Mouse (Mus musculus): ENCODE measurements around the gene Atoh7.
A peak's percentile ranks its signal among the peaks of the same experiment; 100 is the strongest.
"Not testable (repeated sequence)": the region's sequence is repeated elsewhere in the genome, so short reads cannot be mapped to it uniquely, and the experiment has no call there.

The Atoh7 gene

DNA sequence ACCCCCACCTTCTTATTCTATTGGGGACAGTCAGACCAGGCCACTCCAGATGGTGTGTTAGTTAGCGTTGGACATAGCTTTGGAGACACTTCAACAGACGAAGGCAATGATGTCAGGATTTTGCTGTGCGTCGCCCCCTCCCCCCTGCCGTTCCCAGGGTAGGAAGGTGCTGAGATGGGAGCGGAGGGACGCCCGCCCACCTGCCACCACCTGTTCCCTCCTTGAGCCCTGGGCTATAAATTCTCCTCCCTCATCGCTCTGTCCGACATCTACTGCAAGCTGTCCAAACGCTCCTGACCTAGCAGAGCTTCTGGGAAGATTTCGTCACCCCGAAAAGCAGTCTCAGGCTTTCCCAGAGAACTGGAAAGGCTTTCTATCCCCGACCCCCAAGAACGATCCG, at the start of gene Atoh7:
Gene Atoh7 (plus strand): TSS at position 131 of the 400 bp plus-strand sequence.
- no peak for DNase-seq (ENCODE audit: low spot score)

DNA sequence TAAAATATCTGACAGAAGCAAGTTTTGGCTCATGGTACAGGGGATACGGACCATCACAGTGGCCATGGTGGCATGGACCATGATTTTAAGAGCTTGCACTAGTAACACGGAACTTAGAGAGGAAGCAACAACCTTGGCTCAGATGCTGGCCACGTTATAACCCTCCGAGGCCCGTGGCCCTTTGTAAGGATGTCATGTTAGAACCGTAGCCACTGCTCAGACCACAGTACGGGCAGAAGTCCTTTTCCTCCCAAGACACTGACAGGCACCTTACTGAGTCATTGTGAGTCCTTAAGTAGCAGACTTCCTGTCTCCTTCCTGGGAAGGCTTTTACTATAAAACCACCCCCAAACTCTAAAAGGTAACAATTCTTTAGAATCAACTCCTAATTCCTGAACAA, 48.2 kb upstream of the Atoh7 start:
- no peak for DNase-seq (ENCODE audit: low spot score)

DNA sequence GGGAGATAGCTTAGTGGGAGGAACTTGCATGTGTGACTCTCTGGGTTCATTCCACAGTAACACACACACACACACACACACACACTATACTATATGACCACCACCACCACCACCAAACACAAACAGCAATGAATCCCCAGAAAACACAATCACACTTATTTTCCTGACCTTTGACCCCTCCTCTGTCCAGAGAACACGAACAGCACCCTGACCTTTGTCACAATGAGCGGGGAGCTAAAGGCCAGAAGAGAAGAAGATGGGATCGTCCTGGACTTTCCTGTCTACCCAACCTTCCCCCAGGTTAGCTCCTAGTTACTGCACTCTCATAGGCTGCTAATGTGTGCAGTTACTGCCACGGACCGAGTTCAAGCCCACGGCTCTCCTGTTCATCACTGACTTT, 47.4 kb upstream of the Atoh7 start:
- DNase-seq (ENCODE audit: low spot score) = no peak

DNA sequence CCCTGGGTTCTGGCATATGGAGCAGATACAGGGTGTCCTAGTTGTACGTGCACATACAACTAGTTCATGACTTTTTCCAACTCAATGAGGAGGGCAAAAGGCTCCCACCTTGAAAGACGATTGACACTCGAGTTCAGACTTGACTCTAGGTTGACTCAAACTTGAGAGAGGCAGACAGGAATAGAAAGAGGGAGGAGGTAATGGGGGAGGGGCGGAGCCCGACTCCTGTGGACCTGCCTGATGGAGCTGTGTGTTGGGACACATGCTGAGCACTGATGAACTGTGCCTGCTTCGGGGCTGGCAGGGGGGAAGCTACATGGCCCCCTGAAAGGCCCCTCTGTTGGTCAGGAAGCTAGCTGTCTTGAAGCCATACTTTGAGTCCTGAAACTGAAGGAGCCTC, 46.4 kb upstream of the Atoh7 start:
- DNase-seq (ENCODE audit: low spot score) = no peak

DNA sequence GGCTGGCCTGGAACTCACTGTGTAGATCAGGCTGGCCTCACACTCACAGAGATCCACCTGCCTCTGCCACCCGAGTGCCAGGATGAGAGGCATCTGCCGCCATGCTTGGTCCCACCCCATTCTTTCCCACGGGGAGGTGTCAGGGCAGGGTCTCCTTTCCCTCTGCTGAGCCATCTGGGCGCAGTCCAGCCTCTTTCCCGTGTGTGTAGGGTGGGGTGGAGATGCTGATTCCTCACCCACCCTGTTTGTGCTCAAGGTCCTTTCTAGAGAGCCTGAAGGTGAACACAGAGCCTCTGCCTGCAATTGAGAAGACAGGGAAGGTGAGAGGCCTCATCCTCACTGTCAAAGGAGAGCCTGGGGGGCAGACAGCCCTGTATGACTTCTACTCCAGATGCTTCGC, 45.4 kb upstream of the Atoh7 start:
- not testable (repeated sequence) for DNase-seq (ENCODE audit: low spot score)

DNA sequence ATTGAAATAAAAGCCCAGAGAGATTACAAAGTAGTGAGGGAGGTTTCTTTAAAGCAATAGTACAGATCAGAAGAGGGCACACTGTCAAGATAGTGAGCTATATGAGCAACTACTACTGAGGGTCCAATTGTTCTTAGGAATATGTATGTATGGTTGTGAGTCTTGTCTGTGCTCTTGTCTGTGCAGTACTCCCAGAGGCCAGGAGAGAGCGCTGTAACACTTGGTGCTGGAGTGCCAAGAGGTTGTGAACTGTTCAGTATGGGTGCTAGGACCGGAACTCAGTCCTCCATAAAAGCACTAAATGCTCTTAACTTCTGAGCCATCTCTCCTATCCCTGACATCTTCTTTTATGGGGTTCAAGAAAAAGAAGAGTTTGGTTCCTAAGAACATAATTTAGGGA, 44.9 kb upstream of the Atoh7 start:
- no peak for DNase-seq (ENCODE audit: low spot score)

DNA sequence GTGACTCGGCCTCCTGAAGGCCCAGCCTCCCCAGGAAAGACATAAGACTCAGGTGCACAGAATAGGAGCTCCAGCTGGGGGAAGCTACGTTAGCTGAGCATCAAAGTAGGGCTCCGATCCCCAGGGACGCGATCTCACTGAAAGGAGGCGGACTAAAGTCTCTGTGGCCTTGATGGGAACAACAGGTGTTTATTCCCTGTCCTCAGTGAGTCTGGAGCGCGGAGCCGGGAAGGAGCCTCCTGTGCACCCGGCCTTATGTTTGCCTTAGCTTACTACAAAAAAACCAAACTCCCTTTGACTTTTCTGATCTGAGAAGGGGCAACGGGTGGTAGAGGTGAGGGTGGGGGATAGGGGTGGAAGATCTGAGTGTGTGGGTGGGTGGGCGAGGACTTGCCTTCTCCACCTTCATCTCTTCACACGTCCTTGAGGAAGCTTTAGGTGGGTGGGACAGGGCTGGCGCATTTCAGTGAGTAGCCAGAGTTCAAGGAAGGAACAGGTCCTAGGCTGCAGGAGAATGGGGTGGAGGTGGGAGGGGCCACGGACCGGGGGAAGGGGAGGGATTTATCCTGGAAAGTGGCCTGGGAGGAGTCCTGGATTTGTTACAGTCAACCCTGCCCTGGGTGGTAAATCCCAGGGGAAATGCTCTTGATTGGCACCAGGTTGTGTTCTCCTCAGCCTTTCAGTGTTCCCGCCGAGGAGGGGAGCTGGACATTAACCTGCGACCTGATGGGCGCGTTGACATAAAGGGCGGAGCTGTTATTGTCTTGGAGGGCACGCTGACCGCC, 42.3 kb upstream of the Atoh7 start:
- no peak for DNase-seq (ENCODE audit: low spot score)

DNA sequence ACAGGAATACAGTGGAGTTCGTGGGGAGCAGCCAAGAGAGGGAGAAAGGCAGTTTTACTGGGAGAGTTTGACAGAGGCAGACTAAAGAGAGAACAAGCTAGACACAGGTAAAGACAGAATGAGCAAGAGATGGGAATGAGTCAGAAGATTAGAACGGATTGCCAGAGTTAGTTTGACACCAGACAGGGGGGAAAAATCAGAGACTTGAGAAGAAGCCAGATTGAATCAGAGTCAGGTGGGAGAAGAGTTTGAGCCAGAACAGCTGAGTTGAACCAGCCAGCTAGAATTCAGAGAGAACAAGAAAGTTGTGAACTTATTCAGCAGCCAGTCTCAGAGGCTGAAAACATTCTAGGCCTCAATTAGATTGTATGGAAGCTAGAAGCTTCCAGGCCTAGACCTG, 39.6 kb upstream of the Atoh7 start, which contains the start of gene Pbld1:
Gene Pbld1 (plus strand): TSS at position 301 of the 400 bp plus-strand sequence.
- no peak for DNase-seq (ENCODE audit: low spot score)

DNA sequence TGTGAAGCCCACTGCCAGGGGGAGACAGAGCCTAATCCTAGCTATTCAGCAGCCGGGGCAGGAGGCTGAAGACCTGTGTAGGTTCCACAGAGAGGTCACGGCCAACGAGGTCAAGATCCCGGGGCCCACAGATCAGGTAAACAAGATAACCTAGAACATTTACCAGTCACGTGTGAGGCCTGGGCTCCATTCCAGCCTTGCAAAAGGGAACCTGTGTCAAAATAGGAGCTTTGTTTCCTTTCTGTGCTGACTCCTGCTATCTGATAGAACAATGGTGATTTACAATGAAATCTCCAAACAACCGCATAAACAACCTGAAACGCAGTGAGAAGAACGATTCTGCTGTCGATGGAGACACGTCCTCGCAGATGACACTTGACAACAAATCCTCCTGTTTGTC, 39.0 kb upstream of the Atoh7 start:
- peak; percentile 67 for DNase-seq (ENCODE audit: low spot score)

DNA sequence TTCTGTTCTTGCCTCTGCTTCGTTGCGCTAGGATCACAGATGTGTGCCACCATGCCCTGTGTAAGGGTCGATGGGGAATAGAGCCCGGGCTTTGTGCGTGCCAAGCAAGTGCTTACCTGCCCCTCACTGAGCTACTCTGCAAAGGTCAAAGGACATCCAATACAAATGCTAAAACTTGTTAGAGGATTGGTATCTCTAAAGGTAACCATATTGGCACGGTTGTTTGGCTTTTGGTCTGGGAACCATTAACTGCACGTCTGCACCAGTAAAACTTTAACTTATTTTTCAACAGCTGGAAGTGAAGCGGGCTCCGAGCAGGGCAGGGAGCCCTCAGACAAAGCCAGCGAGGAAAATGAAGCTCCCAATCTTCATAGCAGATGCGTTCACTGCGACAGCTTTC, 38.2 kb upstream of the Atoh7 start:
- no peak for DNase-seq (ENCODE audit: low spot score)

DNA sequence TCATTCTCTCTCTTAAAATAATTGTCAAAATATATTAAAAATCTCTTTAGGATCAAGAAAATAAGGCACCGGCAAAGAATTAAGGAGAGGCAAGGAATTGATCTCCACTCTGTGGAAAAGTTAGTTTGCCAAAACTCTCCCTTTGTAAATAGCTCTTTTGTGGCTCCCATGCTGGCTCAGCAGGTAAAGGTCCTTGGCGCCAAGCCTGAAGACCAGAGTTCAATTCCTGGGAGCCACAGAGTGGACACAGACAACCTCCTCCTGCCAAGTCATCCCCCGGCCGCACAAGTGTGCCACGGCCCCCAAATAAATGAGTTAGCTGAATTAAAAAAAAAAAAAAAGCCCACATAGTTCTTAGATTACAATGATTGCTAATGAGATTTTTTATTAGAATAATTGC, 36.8 kb upstream of the Atoh7 start:
- no peak for DNase-seq (ENCODE audit: low spot score)

DNA sequence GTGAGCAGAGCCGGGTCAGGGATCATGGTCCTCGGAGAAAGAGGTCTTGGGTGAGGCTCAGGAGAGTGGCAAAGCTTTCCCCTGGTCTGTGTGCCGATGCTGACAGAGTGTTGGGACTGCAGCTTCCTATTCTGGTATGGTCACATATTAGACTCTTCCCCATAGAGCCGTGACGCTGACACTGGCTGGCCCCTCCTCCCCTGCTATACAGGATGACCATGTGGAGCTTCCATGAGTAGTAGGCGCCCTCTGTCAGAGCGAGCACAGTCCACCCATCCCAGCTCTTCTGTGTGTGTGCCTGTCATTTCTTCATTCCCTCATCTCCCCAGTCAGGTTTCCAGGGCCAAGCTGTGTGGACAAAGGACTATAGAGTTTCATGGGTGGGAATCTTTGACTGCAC, 36.1 kb upstream of the Atoh7 start:
- DNase-seq (ENCODE audit: low spot score) = no peak

DNA sequence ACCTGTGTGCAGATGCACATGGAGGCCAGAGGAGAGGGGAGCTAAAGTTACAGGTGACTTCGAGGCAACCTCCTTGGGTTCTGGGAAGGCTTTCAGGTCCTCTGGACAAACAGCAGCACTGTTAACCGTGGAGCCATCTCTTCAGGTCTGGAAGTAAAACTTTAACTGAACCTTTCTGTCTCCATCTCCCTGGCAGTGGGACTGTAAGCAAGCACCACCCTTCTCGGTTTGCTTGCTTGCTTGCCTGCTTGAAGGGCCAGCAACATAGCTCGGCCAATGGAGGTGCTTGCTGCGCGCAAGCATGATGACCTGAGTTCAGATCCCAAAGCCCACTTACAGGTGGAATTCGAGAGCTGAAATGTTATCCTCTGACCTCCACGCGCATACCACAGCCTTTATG, 34.9 kb upstream of the Atoh7 start:
- DNase-seq (ENCODE audit: low spot score) = no peak

DNA sequence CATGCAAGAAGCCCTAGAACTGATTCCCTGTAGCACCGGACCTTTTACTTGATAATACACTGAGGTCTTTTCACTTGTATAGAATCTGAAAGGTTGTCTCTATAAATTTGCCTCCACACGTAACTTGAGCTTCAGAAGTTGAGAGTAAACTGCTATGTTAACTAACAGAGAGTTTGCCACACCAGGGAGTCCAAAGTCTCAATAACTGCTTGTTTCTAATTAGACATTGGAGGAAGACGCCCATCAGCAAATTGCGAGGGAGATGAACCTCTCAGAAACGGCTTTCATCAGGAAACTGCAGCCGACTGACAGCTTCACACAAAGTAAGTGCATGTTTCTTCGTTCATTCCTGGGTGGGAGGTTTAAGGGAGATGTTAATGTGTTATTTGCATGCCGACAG, 33.9 kb upstream of the Atoh7 start:
- no peak for DNase-seq (ENCODE audit: low spot score)

DNA sequence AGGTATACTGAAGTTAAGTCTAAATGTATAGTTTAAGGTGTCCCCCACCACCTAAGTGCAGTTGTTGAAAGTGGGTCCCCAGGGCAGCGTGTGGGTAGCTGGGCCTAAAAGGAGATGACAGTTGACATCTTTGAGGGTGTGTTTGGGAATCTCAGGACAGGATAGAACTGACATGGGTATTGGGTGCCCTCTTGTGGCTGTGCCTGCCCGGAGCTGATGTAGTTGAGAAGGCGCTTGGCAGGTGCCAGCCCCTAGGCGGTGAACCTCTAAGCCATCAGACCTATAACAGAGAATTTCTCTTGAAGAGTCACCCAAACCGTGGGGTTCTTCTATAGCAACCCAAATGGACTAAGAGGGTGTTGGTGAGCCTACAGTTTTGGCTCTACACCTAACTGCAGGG, 33.5 kb upstream of the Atoh7 start:
- peak; percentile 81 for DNase-seq (ENCODE audit: low spot score)

DNA sequence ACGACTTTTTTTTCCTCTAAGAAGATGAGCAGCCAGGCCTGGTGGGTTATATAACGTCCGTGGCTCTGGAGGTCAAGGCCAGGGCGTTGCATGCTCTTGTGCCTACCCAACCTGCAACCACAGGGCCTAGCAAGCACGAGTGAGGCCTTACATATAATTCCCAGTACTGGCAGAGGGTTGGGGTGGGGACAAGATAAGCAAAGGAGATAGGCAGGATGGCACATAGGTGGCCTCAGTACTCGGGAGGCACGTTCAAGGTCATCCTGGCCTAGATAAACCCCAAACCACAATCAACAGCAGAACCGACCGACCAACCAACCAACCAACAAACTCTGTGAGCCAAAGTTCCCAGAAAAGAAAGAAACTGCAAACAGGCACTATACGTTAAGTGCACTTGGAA, 13.1 kb upstream of the Atoh7 start:
- no peak for DNase-seq (ENCODE audit: low spot score)

DNA sequence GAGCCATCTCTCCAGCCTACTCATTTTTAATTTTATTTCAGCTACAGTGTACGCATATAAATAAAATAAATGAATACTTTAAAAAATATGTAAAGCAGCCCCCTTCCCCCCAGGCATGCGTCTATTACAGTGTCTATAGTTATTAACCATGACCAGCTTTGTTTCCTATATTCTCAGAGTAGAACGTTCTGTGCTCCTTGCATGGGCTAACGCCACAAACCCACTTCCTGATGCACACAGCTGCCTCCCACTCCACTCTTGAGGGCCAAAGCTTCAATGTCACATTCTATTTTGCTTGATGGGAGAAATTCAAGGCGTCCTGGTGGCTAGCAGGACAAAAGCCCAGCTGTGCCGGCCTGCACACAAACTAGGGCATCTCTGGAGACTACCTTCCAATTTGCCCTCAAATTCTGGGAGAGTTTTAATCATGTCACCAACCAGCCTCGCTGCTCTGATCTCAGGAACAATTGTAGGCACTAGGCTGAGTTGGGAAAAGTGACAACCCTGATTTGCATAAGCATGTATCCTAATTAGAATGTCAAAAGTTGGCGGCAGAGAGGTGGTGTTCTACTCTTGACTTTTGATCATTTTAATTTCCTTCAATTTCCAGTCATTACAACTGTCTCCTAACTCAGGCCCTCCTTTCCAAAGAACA, 10.2 kb upstream of the Atoh7 start:
- no peak for DNase-seq (ENCODE audit: low spot score)

DNA sequence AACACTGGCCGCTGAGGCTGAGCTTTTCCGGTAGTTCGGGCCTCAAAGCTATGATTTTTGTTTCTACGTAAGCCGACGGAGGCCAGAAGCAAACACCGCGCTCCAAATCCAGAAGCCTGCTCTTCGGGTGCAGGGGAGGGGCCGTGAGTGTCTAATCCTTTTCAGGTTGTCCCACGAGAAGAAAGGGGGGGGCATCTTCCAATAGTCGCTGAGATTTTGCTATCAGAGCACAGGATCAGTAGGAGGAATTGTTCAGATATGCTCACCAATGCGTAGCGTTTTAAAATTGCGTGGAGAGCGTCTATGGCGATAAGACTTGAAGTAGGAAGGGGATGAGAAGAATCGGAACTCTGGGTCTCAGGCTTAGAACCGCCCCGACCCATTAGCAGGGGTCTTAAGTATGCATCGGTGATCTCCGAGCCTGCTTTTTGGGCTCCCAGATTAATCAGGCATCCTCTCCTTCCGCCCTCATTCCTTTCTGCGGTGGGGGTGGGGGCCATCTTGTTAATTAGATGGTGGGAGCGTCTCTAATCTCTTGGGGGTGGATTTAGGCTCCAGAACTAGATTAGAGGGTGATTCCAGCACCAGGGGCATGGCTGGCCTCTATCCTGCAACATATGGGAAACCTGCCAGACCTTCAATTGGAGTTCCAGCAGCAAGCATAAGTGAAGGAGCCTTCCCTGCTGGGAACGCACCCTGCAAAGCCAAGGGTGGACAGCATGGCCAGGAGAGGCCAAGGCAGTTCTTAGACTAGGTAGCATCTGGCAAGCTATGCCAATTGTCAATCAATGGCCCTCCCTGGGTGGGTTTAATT, 9.5 kb upstream of the Atoh7 start:
- no peak for DNase-seq (ENCODE audit: low spot score)

DNA sequence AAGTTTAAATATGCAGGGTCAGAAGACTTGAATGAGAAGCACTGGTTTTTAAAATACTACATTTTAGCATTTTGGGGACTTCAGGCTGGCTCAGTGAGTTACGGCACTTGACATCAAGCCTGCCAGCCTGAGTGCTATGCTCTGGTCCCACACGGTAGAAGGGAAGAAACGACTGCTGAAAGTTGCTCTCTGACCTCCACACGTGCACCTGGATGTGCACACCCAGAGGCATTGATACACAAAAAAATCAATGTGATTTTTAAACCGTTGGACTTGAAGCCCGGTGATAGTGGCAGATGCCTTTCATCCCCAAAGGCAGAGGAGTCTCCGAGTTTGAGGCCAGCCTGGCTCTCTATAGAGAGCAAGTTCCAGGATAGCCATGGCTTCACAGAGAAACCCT, 7.5 kb upstream of the Atoh7 start:
- DNase-seq (ENCODE audit: low spot score) = no peak

DNA sequence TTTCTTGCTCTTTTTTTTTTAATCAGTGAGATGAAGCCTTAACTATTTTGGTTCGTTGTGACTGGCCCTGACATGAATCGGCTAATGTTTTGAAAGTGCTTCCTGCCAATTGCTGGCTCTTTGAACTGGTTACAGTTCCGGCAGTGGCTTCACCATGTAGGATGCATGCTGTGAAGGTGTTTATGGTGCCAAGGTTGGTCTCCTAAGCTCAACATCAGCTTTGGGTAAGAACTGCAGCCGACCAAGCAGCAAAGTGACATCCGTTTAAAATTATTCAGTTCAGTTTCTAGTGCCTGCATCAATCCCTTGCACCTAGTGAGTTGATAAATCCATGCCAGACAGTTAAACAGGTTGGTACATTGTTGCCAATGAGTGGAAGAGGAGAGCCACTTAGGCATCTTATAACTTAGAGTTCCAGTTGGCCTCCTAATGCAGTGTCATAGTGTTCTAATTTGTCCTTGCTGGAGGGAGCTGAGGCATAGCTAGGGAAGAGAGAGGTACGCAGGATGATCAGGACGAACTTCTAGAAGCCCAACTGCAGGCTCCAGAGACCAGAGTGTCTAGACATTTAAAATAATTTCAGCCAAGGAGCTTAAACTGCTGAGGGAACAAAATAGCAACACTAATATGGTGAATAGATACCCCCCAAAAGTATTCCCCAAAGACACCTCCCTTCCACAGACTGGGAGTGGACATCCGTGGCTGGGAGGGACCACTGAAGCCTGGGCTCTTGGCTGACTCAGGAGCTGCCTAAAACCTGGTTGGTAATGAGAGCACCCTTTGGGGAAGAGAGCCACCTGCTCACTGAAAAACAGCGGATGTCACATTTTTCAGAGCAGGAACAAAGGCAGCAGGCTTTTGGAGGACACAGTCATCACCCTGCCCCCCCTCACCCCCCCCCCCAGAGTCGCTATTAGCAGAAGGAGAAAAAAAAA, 6.6 kb upstream of the Atoh7 start:
- DNase-seq (ENCODE audit: low spot score) = no peak

DNA sequence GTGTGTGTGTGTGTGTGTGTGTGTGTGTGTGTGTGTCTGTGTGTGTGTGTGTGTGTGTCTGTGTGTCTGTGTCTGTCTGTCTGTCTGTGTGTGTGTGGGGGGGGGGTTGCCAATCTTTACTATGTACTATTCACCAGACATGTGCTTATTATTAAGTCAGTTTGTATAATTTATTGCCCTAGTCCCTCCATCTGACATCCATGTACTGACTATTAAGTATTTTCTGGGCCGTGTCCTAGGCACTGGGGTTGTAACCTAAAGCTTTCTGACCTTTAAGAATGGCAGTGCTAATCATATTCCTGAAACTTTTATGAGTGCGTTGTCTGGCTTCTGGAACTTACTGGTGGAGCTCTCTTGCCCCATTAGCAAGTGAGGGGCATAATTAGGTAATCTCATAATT, 2.7 kb upstream of the Atoh7 start:
- no peak for DNase-seq (ENCODE audit: low spot score)

DNA sequence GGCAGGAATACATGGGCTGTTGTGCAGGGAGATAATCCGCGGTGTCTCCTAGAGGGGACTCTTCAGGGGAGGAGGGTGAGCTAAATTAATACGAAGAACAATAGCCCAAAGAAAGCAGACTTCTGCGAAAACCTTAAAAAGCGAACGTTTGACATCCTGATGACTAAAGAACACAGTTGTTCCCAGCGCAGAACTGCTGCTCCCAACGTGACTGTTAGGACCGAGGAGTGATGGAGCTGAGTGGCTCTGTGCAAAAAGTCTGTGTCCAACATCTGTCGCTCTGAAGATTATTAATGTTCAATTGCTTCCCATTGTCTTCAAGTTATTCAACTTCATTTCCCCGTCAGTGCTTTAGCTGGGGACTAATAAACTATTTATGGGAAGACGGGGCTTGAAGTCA, 1.3 kb upstream of the Atoh7 start:
- DNase-seq (ENCODE audit: low spot score) = no peak
